Mouse (Mus musculus) kidney, embryonic 14.5 days (tissue): ENCODE results near the gene Prpf18. TPM values are rescaled to one million over a fixed set of nuclear protein-coding genes. Genes with fewer than 3 reads are reported as not detected.
A peak's percentile ranks its signal among the peaks of the same experiment; 100 is the strongest.

Source experiments
- ATAC-seq: fragments of 200-750 bp; cut with Nextera tagmentation; 2 replicates; pipeline ENCODE4 v1.8.0; 2017; ENCODE audit warnings: moderate number of reproducible peaks, mild to moderate bottlenecking, moderate TSS enrichment, moderate library complexity; ENCODE audit not compliant: low FRiP score, low TSS enrichment
- H3K27ac ChIP-seq: fragments of 300-500 bp; sonication (generic); 2 replicates; pipeline ENCODE4 v1.5.1; 2014; ENCODE audit warnings: low read depth, mild to moderate bottlenecking, low read length, moderate library complexity, mixed read lengths
- H3K27me3 ChIP-seq: fragments of 300-500 bp; sonication (generic); 2 replicates; pipeline ENCODE4 v1.6.1; 2014; ENCODE audit warnings: mild to moderate bottlenecking, low read length; ENCODE audit not compliant: control insufficient read depth, insufficient read depth
- H3K36me3 ChIP-seq: fragments of 300-500 bp; sonication (generic); 2 replicates; pipeline ENCODE4 v1.6.1; 2014; ENCODE audit warnings: low read length, mixed read lengths; ENCODE audit not compliant: control insufficient read depth, insufficient read depth
- H3K4me1 ChIP-seq: fragments of 300-500 bp; sonication (generic); 2 replicates; pipeline ENCODE4 v1.6.1; 2014; ENCODE audit warnings: low read length, mixed read lengths; ENCODE audit not compliant: control insufficient read depth, insufficient read depth
- H3K4me2 ChIP-seq: fragments of 300-500 bp; sonication (generic); replicated peaks from 2 replicates; pipeline ENCODE4 v1.6.1; 2014; ENCODE audit warnings: low read depth, mild to moderate bottlenecking, low read length
- H3K4me3 ChIP-seq: fragments of 300-500 bp; sonication (generic); 2 replicates; pipeline ENCODE4 v1.5.1; 2014; ENCODE audit warnings: mild to moderate bottlenecking, low read length
- H3K9ac ChIP-seq: fragments of 300-500 bp; sonication (generic); 2 replicates; pipeline ENCODE4 v1.6.1; 2014; ENCODE audit warnings: low read depth, mild to moderate bottlenecking, low read length, moderate library complexity
- H3K9me3 ChIP-seq: fragments of 300-500 bp; sonication (generic); 2 replicates; pipeline ENCODE4 v1.6.1; 2016; ENCODE audit warnings: low read length; ENCODE audit not compliant: control insufficient read depth
- WGBS: fragments of 180-500 bp; shearing (Covaris S2); extraction: QIAGEN DNeasy Blood & Tissue Kit; methylation state at CpG from one replicate; pipeline ENCODE4 v1.1.7; 2014; 5-methylcytosine and 5-hydroxymethylcytosine counted together
- polyA plus RNA-seq: library from polyadenylated mRNA; unstranded; fragments of >200 nt; fragmentation: Nextera tagmentation; extraction: Ambion mirVana; gene quantifications from 2 replicates; pipeline ENCODE4 v1.2.1, GENCODE M21; 2014

Gene Prpf18
- polyA plus RNA-seq, 1 experiment from 2014 or later = 38.8 TPM

DNA sequence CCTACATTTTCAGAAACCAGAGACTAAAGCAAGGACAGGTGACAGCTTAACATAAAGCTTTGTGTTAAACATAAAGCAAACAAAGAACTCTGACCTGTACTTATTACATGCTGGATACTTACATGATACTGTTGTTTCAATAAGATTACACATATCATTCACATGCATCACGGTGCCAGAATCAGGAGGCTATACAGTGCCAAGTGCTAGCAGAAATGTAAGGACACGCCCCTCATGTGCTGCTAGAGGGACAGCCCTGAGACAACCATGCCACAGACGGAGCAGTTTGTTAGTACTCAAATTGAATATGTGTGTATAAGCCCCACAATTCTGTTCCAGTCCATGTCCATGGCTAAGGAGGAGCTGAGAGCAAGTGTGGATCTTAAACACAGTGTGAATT is 13.7 kb downstream of the Prpf18 start:
- H3K9me3 ChIP-seq = no peaks in the 10 kb centered on the region
- H3K27ac ChIP-seq = no peak overlapping the region
- ATAC-seq = no peak
- WGBS = 89% methylated on average over 3 of the region's 3 CpGs
- no peaks in the 10 kb centered on the region for H3K4me1 ChIP-seq
- no peaks in the 10 kb centered on the region for H3K27me3 ChIP-seq
- no peak overlapping the region for H3K4me2 ChIP-seq
- H3K36me3 ChIP-seq = peaks cover 70% of the 10 kb centered on the region
- no peak overlapping the region for H3K9ac ChIP-seq
- no peak overlapping the region for H3K4me3 ChIP-seq

DNA sequence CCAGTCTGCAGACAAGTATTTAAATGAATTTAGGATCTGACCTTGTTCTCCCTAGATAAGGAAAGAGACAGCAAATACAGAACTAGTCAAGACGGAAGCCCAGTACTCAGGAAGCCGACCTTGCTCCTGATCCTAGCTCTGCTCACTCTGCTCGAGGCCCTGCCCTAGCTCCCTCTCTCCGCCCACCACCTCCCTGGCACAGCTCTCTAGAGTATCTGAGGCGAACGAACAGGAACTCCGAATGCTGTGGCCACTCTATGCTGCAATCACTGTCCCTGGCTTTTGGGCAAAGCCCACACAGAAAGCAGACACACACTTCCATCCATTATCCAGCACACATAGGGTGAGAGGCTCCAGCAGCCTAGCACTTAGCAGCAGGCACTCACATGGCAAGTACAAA is 15.3 kb downstream of the Prpf18 start:
- Histone ChIP-seq H3K9ac (no peak overlapping the region), H3K36me3 (peaks cover 71% of the 10 kb centered on the region), H3K4me3 (no peak overlapping the region), H3K4me1 (no peaks in the 10 kb centered on the region), H3K27ac (no peak overlapping the region), H3K27me3 (no peaks in the 10 kb centered on the region), H3K9me3 (no peaks in the 10 kb centered on the region), H3K4me2 (no peak overlapping the region)
- WGBS = 83% methylated on average over 7 of the region's 7 CpGs
- ATAC-seq = no peak

DNA sequence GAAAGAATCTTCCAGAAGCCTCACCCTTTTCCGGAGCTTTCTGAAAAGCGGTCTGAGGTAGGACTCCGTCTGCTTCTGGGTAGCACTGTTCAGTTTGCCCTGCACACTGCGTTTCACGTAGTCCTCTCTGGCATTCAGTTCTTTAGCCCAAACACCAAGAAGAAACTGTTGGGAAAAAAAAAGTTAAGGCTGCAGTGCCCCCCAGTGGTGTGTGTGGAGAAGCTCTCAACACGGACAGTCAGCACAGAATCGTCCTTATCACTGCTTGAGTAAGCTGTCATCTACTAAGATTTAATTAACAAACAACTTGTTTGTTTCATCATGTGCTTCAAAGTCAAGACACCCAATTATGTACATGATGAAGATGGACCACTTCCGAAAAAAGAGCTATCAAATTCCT is 16.1 kb downstream of the Prpf18 start:
- WGBS = 88% methylated on average over 8 of the region's 8 CpGs
- H3K9ac ChIP-seq = no peak overlapping the region
- ATAC-seq = no peak
- no peaks in the 10 kb centered on the region for H3K27me3 ChIP-seq
- H3K9me3 ChIP-seq = no peaks in the 10 kb centered on the region
- peaks cover 69% of the 10 kb centered on the region for H3K36me3 ChIP-seq
- H3K4me1 ChIP-seq = no peaks in the 10 kb centered on the region
- no peak overlapping the region for H3K4me2 ChIP-seq
- no peak overlapping the region for H3K4me3 ChIP-seq
- H3K27ac ChIP-seq = no peak overlapping the region

DNA sequence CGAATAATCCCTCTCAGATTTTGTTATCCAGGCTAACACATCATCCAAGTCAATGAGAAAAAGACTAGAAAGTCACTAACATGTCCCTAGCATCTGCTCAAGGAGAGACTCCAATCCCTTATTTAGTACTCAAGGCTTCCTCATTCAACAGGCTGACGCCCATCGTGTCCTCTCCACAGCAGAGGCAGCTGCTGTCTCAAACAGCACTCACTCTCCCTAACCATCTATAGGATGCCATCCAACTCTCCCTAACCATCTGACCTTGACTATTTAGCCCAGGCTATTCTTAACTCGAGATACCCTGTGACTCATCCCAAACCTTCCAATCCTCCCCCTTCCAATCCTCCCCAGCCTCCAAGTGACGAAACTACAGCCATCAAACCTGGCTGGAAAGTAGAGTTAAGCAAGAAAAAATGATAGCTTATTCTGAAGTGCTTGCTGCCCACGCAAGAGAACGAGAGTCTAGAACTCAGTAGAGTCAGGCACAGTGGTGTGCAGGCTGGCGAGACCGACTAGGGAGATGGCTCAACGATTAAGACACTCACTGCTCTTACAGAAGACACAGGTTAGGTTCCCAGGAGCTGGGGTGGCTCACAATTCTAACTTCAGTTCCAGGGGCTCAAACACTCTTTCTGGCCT is 21.6 kb downstream of the Prpf18 start:
- H3K9ac ChIP-seq = no peak overlapping the region
- peaks cover 55% of the 10 kb centered on the region for H3K36me3 ChIP-seq
- no peak overlapping the region for H3K4me2 ChIP-seq
- H3K27ac ChIP-seq = no peak overlapping the region
- no peaks in the 10 kb centered on the region for H3K27me3 ChIP-seq
- no peaks in the 10 kb centered on the region for H3K9me3 ChIP-seq
- no peak for ATAC-seq
- H3K4me3 ChIP-seq = no peak overlapping the region
- no peaks in the 10 kb centered on the region for H3K4me1 ChIP-seq
- 94% methylated on average over 10 of the region's 10 CpGs for WGBS

DNA sequence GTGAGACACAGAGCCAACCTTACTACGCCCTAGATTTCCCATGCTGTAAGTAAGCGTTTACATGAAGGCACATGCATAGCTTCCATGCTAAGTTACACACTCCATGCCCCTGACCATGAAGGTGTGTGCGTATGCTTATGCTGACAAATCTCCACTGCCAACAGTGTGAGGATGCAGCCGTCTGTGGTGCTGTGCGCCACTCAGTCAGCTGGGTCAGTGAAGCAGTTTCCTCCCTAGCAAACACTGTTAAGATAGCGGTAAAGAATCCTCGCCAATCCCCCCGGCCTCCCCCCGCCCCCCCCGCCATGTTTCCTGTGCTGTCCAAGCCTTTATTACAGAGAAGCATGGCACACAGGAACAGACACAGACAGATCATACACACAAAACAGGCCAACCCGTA is 22.4 kb downstream of the Prpf18 start:
- H3K4me3 ChIP-seq = no peak overlapping the region
- H3K36me3 ChIP-seq = peaks cover 50% of the 10 kb centered on the region
- H3K9ac ChIP-seq = no peak overlapping the region
- H3K27me3 ChIP-seq = no peaks in the 10 kb centered on the region
- H3K9me3 ChIP-seq = no peaks in the 10 kb centered on the region
- H3K27ac ChIP-seq = no peak overlapping the region
- 89% methylated on average over 11 of the region's 11 CpGs for WGBS
- H3K4me2 ChIP-seq = no peak overlapping the region
- ATAC-seq = no peak
- H3K4me1 ChIP-seq = no peaks in the 10 kb centered on the region

DNA sequence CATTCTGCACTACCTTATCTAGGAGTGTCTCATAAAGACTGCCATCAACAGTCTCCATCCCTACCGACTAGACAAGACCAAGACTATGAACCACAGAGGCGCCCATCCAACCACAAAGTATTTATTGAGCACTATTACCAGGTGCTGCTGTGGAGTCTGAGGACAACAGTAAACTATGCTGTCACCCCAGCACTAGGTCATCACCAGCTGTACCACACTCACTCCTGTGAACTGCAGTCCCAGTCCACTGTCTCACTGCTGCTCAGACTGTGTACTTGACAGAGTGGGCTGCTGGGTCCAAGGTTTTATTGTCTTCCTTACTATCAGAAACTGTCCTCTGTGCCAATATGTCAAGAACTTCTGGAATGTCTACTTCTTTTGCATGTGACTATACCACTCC is 23.0 kb downstream of the Prpf18 start:
- H3K27me3 ChIP-seq = no peaks in the 10 kb centered on the region
- peaks cover 51% of the 10 kb centered on the region for H3K36me3 ChIP-seq
- 95% methylated on average over 2 of the region's 2 CpGs for WGBS

DNA sequence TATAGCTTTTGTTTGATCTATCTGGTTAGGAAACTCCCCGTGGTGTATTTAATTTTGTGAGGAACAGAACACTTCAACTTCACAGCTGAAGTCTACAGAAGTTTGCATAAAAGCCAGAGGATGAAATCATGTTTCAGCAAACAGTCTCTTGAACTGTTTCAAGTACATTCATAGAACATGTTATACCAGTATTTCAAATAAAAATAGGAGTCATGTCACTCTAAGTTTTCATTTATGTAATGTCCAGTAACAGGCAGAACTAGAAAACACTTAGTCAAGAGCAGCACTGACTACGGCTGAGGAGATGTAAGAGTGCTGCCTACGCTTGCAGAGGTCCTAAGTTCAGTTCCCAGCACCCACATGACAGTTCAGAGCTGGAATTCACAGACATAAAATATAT is 25.0 kb downstream of the Prpf18 start:
- no peak overlapping the region for H3K9ac ChIP-seq
- no peak overlapping the region for H3K27ac ChIP-seq
- H3K4me1 ChIP-seq = no peaks in the 10 kb centered on the region
- no peak overlapping the region for H3K4me3 ChIP-seq
- ATAC-seq = no peak
- no peaks in the 10 kb centered on the region for H3K9me3 ChIP-seq
- H3K27me3 ChIP-seq = no peaks in the 10 kb centered on the region
- peaks cover 47% of the 10 kb centered on the region; the same call in 1 of the 2 replicates for H3K36me3 ChIP-seq
- no peak overlapping the region for H3K4me2 ChIP-seq
- WGBS = 88% methylated on average over 3 of the region's 3 CpGs

More for the DNA sequence above, 23.0 kb downstream of the Prpf18 start:
- ATAC-seq = no peak
- H3K4me3 ChIP-seq = no peak overlapping the region
- H3K4me2 ChIP-seq = no peak overlapping the region
- no peaks in the 10 kb centered on the region for H3K4me1 ChIP-seq
- H3K27ac ChIP-seq = no peak overlapping the region
- no peak overlapping the region for H3K9ac ChIP-seq
- no peaks in the 10 kb centered on the region for H3K9me3 ChIP-seq

DNA sequence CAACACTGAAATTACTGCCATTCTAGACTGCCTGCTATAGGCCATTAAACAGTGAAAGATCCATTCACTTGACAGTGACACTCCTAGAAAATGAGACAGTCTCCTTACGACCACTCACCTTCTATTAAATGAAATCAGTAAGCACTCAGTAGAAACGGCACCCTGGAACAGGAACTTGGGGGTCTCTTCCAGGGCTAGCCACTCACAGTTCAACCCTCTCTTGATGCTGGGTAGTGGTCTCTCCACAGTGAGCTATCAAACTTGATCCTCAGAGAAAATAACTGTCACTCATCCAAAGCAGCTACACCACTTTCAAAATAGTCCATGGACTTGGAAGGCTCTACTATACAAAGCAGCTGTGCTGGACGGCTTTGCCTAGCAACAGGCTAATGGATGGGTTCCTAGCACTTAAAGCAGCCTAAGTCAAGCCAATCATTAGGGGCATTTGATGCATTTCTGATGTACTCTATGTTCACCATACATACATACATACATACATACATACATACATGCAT is 30.4 kb downstream of the Prpf18 start:
- Histone ChIP-seq H3K27me3 (no peaks in the 10 kb centered on the region), H3K4me3 (no peak overlapping the region), H3K36me3 (peaks cover 21% of the 10 kb centered on the region; the same call in 1 of the 2 replicates), H3K27ac (peak overlapping the region; percentile 72), H3K4me2 (no peak overlapping the region), H3K4me1 (peaks cover 14% of the 10 kb centered on the region; the same call in 1 of the 2 replicates), H3K9me3 (no peaks in the 10 kb centered on the region), H3K9ac (no peak overlapping the region)
- peak; percentile 30; the same call in 1 of the 2 replicates for ATAC-seq
- WGBS = 38% methylated on average over 3 of the region's 3 CpGs

DNA sequence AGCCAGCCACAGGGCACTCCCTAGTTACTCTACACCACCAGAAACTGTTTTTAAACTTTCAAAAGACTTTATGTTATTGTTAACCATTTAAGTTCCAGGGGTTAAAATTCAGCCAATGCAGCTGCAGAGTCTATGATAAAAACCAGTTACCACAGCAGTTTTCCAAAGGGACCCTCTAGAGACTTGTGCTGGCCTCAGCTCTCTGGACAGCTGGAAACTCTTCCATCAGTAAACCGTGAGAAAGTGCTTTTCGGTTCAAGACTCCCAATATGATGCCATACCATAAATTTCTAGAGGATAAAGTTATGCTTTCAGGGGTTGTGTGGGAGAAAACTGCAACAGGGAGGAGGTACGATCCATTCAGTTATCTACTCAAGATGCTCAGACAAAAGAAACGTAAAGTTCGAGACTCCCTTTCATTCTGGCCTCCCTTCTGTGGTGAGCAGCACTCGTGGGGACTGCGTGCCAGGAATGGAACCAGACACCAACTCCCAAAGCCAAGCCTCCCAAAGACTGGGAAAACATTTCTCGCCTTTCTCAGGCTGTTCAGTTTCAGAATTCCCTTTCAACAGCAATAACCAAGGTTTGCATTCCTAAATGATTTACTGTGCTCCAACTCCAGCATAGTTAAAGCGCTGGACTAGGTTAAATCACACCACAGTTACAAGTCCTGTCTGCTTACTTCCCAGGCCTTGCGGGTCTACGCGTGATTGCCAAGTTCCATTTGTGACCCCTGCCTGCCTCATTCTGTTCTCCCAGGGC is 31.1 kb downstream of the Prpf18 start:
- H3K9me3 ChIP-seq = no peaks in the 10 kb centered on the region
- peaks cover 14% of the 10 kb centered on the region; the same call in 1 of the 2 replicates for H3K4me1 ChIP-seq
- peaks cover 21% of the 10 kb centered on the region; the same call in 1 of the 2 replicates for H3K36me3 ChIP-seq
- no peaks in the 10 kb centered on the region for H3K27me3 ChIP-seq
- 29% methylated on average over 12 of the region's 12 CpGs for WGBS
- peak overlapping the region; percentile 72 for H3K27ac ChIP-seq
- H3K9ac ChIP-seq = no peak overlapping the region
- no peak overlapping the region for H3K4me3 ChIP-seq
- peak; percentile 73 for ATAC-seq
- H3K4me2 ChIP-seq = no peak overlapping the region
